Mouse (Mus musculus) macrophage (primary cell): ENCODE data around the gene Tuba8. TPM values are rescaled to one million over a fixed set of nuclear protein-coding genes. Genes with fewer than 3 reads are reported as not detected.

Experiments used
- H3K27ac ChIP-seq: fragments of 350-480 bp; formaldehyde crosslinking; 2 replicates; pipeline ENCODE4 v1.9.0; 2021
- H3K36me3 ChIP-seq: fragments of 350-480 bp; formaldehyde crosslinking; 2 replicates; pipeline ENCODE4 v1.9.0; 2021; ENCODE audit errors: inconsistent target
- H3K4me3 ChIP-seq: fragments of 350-480 bp; formaldehyde crosslinking; 2 replicates; pipeline ENCODE4 v1.9.0; 2021; ENCODE audit errors: inconsistent target
- H3K79me2 ChIP-seq: fragments of 350-480 bp; formaldehyde crosslinking; 2 replicates; pipeline ENCODE4 v1.9.0; 2021; ENCODE audit errors: inconsistent target
- WGBS: methylation state at CpG from one replicate; pipeline ENCODE4 v1.1.7; 2026; ENCODE audit warnings: inconsistent platforms; ENCODE audit not compliant: missing documents; 5-methylcytosine and 5-hydroxymethylcytosine counted together
- polyA plus RNA-seq: library from polyadenylated mRNA; stranded (reverse); fragments of 250-400 nt; gene quantifications from 3 replicates; pipeline ENCODE4 v1.2.4, GENCODE M21; 2018; ENCODE audit warnings: inconsistent platforms

The Tuba8 gene
- polyA plus RNA-seq, 1 experiment from 2014 or later, result 0.07 TPM

DNA sequence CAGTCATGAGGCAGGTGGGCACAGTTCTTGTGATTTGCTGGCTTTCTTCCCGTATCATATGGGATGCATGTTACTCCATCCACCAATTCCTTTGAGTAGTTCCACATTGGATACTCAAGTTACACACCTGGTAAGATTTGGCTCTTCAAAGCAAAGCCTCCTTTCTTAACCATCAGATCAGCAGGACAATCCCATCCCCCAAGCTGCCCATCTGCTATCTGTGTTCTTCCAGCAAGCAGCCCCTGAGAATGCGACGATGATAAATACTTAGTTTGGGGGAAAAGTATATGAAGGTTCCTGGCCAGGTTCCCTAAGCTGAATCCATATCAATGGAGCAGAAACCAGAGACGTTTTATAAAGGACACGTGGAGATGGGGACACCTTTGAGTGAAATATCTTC, 3.7 kb downstream of the Tuba8 start:
- no peak overlapping the region for H3K4me3 ChIP-seq
- no peaks in the 10 kb centered on the region for H3K79me2 ChIP-seq
- H3K27ac ChIP-seq, result no peak overlapping the region
- no peaks in the 10 kb centered on the region for H3K36me3 ChIP-seq
- 54% methylated on average over 5 of the region's 5 CpGs for WGBS

DNA sequence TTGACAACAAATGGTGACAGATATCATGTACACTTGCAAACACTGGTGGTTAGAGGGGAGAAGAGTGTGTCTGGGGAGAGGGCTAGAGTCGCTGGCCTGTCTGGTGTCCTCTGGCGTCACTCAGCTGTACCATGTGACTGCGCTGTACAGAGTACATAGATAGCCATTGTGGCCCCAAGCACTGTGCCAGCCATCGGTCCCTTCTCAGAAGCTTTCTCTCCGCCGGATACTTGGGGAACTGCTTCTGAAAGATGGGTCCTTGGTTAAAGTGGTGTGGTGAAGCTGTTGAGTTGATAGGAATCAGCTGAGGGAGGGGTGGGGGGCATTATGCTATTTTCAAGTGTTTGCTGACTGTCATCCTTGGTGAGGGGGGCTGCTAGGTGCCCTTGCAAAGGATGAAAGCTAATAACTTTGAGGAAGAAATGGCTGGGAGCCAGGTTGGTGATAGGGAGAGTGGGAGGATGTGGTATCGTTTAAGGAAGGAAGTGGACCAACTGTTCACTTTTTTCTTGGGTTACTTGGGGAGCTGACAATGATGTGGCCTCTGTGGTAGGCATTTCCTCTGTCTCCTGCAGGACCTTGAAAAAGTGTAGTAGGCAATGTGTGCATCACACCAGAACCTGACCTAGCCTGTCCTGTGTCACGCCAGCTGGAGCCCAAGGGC, 4.3 kb downstream of the Tuba8 start:
- 0% methylated on average over 8 of the region's 8 CpGs for WGBS
- Histone ChIP-seq H3K79me2 (no peaks in the 10 kb centered on the region), H3K36me3 (no peaks in the 10 kb centered on the region), H3K4me3 (no peak overlapping the region), H3K27ac (no peak overlapping the region)

DNA sequence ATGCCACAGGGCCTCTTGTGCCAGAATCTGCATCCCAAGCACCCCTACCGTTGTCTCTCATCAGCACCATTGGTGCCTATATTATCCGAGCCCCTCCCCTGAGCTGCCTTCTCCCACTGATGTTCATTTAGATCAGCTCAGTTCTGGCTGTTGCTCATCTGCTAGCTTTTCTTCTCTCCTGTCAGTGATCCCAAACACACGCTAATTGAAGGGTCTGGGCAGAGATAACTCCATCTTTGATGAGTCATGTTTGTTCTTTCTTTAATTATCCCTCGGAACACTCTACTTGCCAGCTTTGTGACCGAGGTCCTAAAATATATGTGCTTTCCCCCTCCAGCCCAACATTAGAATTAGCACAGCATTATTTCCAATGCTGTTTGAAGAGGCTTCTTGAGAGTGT, 4.8 kb downstream of the Tuba8 start:
- no peak overlapping the region for H3K4me3 ChIP-seq
- no peak overlapping the region for H3K27ac ChIP-seq
- no peaks in the 10 kb centered on the region for H3K79me2 ChIP-seq
- no peaks in the 10 kb centered on the region for H3K36me3 ChIP-seq
- WGBS, result 12% methylated on average over 5 of the region's 5 CpGs

DNA sequence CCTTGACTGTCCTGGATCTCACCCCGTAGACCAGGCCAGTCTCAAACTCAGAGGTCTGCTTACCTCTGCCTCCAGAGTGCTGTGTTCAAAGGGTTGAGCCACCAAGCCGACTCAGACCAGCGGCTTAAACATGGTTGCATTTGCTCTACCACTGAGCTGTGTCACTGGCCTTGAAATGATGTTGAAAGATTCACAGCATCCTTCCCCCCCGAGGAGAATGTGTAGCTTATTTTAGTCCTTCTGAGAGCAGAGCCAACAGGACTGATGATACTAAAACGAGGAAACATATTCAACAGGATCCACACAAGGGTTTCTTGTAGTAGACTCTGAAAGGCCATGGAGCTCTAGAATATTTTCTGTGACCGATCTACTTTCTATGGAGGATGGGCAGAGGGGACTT, 5.4 kb downstream of the Tuba8 start:
- Histone ChIP-seq H3K36me3 (no peaks in the 10 kb centered on the region), H3K27ac (no peak overlapping the region), H3K79me2 (no peaks in the 10 kb centered on the region), H3K4me3 (no peak overlapping the region)
- WGBS, result 50% methylated on average over 6 of the region's 6 CpGs

DNA sequence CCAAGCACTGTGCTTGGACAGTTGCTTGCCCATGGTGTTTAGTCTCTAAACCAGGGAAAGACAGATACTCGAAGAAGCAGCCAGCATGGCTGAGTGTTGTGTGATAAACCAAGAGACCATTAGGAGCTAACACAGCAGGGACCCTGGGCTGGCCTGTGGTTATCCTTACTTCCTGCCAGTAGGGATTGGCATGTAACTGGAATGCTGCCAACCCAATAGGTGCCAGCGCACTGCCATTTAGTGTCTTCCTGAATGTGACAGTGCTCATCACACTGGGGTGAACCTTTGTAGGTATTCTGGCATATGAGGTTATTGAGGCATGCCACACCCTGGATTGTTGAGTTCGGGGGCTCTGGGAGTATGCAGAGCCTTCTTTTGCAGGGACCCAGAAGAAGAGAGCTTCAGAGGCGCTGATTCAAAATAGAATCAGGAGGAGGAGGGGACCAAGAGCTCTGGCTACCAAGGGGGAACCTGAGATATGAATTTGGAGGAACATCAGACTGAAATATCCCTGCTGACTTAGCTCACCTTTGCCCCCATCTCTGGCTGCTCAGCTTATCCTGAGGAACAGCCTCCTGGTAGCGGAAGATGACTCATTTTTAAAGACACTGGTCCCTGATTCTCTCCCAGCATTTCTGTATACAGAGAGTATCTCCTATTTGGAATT, 6.2 kb downstream of the Tuba8 start:
- no peaks in the 10 kb centered on the region for H3K79me2 ChIP-seq
- 70% methylated on average over 5 of the region's 5 CpGs for WGBS
- H3K36me3 ChIP-seq, result no peaks in the 10 kb centered on the region
- no peak overlapping the region for H3K4me3 ChIP-seq
- no peak overlapping the region for H3K27ac ChIP-seq

DNA sequence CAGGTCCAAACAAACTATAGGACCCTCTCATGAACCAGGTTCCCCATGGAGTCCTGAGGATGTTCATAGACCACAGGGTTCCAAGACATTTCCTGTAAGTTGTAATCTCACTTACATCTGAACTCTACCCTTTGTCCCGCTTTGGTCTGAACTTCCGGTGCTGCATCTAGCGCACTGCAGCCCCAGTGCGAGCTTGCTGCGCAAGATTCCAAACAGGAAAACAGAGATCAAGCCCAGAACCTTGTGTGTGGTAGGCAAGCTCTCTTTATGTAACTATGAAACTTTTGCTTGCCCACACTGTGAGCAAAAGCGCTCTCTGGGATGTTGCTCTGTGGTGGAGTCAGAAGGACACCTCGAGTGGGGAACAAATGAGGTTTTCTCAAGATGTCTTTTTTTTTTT, 7.5 kb downstream of the Tuba8 start:
- Histone ChIP-seq H3K36me3 (no peaks in the 10 kb centered on the region), H3K4me3 (no peak overlapping the region), H3K79me2 (no peaks in the 10 kb centered on the region), H3K27ac (no peak overlapping the region)
- WGBS, result 42% methylated on average over 7 of the region's 7 CpGs

DNA sequence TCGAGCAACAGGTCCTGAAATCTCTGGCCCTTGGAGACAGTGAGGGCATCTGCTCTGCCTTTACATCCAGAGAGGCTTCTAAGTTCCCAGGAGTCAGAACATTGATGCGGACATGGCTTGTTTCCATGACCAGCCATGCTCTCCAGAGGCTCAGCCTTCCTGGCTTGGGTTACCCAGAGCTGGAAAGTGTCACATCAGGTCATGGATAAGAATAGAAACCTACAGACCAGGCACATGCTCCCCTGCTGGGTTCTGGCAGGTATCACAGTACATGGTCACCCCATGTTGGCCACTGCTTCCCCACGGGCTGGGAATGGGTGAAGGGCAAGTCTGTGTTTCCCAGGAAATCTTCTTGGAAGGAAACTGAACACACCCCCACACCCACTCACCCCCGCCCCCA, 8.9 kb downstream of the Tuba8 start:
- no peaks in the 10 kb centered on the region for H3K36me3 ChIP-seq
- no peak overlapping the region for H3K4me3 ChIP-seq
- 95% methylated on average over 4 of the region's 4 CpGs for WGBS
- H3K27ac ChIP-seq, result no peak overlapping the region
- no peaks in the 10 kb centered on the region for H3K79me2 ChIP-seq

DNA sequence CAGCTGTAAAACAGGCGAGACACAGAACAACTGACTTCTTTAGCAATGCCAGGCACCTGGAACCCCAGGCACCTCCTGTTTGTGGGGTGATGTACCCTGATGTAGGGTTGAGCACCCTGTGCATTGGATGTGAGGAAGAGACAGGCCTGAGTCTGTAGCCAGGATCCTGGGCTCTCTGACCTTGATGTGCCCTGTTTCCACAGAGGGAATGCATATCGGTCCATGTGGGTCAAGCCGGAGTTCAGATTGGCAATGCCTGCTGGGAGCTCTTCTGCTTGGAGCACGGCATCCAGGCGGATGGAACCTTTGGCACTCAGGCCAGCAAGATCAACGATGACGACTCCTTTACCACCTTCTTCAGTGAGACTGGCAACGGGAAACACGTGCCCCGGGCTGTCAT, 9.7 kb downstream of the Tuba8 start:
- Histone ChIP-seq H3K36me3 (no peaks in the 10 kb centered on the region), H3K79me2 (no peaks in the 10 kb centered on the region), H3K27ac (no peak overlapping the region), H3K4me3 (no peak overlapping the region)
- 94% methylated on average over 10 of the region's 10 CpGs for WGBS

DNA sequence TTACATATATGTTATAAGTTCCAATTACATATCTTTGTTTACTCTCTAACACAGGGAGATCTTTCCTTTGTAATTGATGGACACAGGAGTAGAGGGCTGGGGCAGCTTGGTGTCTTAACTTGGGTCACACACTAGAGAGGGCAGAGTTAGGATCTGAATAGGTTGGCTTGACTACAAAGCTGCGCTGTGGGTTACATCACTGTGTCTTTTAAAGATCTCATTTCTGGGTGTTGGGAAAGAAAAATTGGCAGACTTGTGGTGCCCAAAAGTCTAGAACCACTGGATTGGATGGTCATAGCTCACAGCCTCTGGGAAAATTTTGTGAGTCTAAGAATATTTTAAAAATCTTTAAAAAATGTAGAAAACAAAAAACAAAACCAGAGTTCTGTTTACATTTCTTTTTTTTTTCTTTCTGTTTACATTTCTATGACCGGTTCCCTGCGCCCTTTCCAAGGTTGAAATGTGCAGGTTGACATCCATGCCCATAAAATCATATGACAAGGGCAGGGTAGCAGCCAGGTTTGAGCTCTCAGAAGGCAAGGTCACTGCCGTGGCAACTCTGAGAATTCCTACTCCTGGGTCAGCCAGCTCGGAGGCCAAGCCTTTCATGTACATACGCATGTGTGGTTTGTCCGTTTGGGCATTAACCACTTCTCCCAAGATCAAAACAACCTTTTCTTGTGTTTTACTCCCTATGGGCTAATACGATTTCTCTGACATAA, 11.5 kb downstream of the Tuba8 start:
- H3K36me3 ChIP-seq, result no peaks in the 10 kb centered on the region
- H3K79me2 ChIP-seq, result no peaks in the 10 kb centered on the region

DNA sequence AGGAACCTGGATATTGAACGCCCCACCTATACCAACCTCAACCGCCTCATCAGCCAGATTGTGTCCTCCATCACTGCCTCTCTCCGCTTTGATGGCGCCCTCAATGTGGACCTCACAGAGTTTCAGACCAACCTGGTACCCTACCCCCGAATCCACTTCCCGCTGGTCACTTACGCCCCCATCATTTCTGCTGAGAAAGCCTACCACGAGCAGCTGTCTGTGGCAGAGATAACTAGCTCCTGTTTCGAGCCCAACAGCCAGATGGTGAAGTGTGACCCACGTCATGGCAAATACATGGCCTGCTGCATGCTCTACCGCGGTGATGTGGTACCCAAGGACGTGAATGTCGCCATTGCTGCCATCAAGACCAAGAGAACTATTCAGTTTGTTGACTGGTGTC, 12.5 kb downstream of the Tuba8 start:
- no peak overlapping the region for H3K4me3 ChIP-seq
- WGBS, result 94% methylated on average over 14 of the region's 14 CpGs

More for the DNA sequence above, 11.5 kb downstream of the Tuba8 start:
- H3K4me3 ChIP-seq, result no peak overlapping the region
- 95% methylated on average over 8 of the region's 8 CpGs for WGBS
- no peak overlapping the region for H3K27ac ChIP-seq

DNA sequence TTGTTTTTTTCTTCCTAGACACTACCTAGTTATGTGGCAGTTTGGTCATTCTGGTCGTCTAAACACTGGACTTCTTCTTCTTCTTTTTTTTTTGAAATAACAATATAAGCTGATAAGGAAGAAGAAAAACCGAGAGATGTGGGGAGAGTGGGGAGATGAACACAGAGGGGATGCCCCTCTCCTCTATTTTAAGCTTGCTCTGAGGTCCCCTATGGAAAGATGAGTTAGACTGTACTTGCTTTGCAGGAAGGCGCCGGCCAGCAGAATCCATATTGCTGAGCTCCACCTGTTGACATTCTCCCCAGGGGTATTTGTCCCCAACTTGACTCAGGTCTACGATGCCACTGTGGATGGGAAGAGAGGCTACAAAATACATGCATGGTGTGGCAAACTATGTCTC, 13.6 kb downstream of the Tuba8 start:
- 66% methylated on average over 5 of the region's 5 CpGs for WGBS
- Histone ChIP-seq H3K79me2 (no peaks in the 10 kb centered on the region), H3K4me3 (no peak overlapping the region), H3K27ac (0 out of 2 replicates have a peak overlapping the region, but pooled peaks have one; percentile 7), H3K36me3 (no peaks in the 10 kb centered on the region)

More for the DNA sequence above, 12.5 kb downstream of the Tuba8 start:
- H3K79me2 ChIP-seq, result no peaks in the 10 kb centered on the region
- no peaks in the 10 kb centered on the region for H3K36me3 ChIP-seq
- no peak overlapping the region for H3K27ac ChIP-seq

DNA sequence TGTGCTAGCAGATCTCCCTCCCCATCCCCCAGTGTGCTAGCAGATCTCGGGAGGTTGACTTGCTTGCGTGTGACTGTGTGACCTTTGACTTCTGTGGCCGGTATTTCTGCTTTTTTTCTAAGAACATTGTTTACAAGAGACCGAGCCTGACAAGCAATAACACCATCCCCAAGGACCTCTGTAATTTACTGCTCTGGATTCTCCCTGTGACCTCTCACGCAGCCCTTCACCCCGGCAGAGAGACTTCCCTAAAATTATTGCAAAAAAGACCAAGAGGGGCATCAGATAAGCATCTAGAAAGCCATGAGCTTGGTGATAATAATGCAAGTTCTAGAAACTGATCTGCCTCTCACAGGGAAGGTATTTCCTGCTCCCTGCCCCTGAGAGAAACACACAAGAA, 14.5 kb downstream of the Tuba8 start:
- Histone ChIP-seq H3K79me2 (no peaks in the 10 kb centered on the region), H3K27ac (peak overlapping the region; percentile 28; the same call in 1 of the 2 replicates), H3K4me3 (no peak overlapping the region), H3K36me3 (no peaks in the 10 kb centered on the region)
- 7% methylated on average over 6 of the region's 6 CpGs for WGBS

DNA sequence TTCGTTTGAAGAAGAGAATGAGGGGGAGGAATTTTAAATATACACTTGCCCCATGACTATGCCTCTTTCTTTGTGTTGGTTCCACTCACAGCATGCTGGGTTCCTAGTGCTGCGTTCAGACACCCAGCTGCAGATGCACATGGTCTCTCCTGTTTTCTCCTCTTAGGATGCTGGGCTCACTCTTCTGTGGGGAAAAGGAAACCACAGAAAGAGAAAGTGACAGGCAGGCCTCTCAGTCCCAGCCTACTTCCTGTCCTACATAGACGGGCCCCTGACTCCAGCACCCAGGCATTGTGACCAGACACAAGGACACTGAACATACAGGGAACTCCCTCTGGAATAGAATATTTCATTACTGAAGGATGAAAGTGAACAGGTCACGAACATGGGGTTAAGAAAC, 15.5 kb downstream of the Tuba8 start:
- Histone ChIP-seq H3K4me3 (no peak overlapping the region), H3K79me2 (no peaks in the 10 kb centered on the region), H3K36me3 (no peaks in the 10 kb centered on the region), H3K27ac (peak overlapping the region; percentile 28; the same call in 1 of the 2 replicates)
- WGBS, result 16% methylated on average over 4 of the region's 4 CpGs

DNA sequence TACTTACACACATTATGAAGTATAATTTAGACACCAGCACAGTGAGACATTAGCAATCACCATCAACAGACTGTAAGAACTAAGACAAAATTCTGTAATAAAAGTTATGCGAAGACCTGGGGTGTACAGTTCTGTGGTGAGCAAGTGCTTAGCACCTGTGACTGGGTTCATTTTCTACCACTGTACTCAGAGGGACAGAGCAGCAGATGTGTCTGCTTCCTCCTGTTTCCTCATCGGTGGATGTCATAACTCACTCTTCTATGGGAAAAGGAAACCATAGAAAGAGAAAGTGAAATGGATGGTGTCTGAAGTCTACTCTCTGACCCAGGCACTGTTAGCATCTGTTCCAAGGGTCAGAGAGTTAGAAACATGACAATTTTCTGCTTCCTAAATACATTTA, 16.2 kb downstream of the Tuba8 start:
- H3K79me2 ChIP-seq, result no peaks in the 10 kb centered on the region
- WGBS, result 13% methylated on average over 2 of the region's 2 CpGs
- no peak overlapping the region for H3K27ac ChIP-seq
- no peak overlapping the region for H3K4me3 ChIP-seq
- no peaks in the 10 kb centered on the region for H3K36me3 ChIP-seq

DNA sequence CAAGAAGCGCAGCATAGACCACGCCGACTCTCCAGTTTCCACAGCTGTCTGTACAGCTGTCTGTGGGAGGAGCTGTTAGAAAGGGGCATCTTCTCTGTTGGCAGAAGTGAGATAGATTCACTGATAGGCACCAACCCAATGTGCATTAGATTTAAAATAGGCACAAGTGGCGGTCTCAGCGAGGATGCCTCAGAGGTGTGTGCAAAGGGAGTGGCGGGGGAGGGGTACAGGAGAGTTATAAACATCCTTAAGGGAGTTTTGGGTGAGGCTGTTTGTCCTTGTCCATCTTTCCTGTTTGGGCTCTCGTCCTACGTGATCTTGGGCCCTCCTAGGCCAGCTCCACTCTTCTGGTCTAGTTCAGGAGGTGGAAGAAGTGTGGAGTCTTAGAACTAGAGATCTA, 17.9 kb downstream of the Tuba8 start:
- 92% methylated on average over 8 of the region's 8 CpGs for WGBS
- H3K27ac ChIP-seq, result no peak overlapping the region
- no peaks in the 10 kb centered on the region for H3K36me3 ChIP-seq
- no peak overlapping the region for H3K4me3 ChIP-seq
- H3K79me2 ChIP-seq, result no peaks in the 10 kb centered on the region
